8 mouse cellular contexts compared by ENCODE assay signal in genomic region chr2:147013194-147013969, GRCm38 (mm10). TPM values are rescaled to one million over a fixed set of nuclear protein-coding genes. Genes with fewer than 3 reads are reported as not detected.
A peak's percentile ranks its signal among the peaks of the same experiment; 100 is the strongest.
DNase-seq lines count a peak whose midpoint lies in the region; ATAC-seq and TF ChIP-seq lines count a peak whose summit lies in the region.

No protein-coding gene starts in this region.

- no peak for TF ChIP-seq POLR2A in cortical plate, adult 2 months (IDR thresholded peaks at IDR 0.05; ENCODE audit: extremely low read depth, insufficient read depth, low read length)

- H3K4me3 ChIP-seq in cortical plate, adult 2 months (ENCODE audit: insufficient read depth, low read length), result peak overlapping the region; percentile 71
- peak overlapping the region; percentile 90 for H3K4me3 ChIP-seq in intestine, embryonic 15.5 days (replicated peaks)
- H3K4me3 ChIP-seq in limb, embryonic 13.5 days, result peak overlapping the region; percentile 90
- peak overlapping the region; percentile 71 for H3K4me3 ChIP-seq in midbrain, embryonic 13.5 days (replicated peaks)

- WGBS in intestine, embryonic 15.5 days, result under 1% methylated on average over 59 of the region's 59 CpGs
- WGBS in limb, embryonic 13.5 days, result under 1% methylated on average over 58 of the region's 59 CpGs
- WGBS in midbrain, embryonic 13.5 days, result under 1% methylated on average over 59 of the region's 59 CpGs

- peak overlapping the region; percentile 70 for H3K4me2 ChIP-seq in intestine, embryonic 15.5 days (replicated peaks)
- peak overlapping the region; percentile 72 for H3K4me2 ChIP-seq in limb, embryonic 13.5 days (replicated peaks)
- H3K4me2 ChIP-seq in midbrain, embryonic 13.5 days (replicated peaks), result peak overlapping the region; percentile 61

- TF ChIP-seq CTCF in cortical plate, adult 2 months (IDR thresholded peaks at IDR 0.05; ENCODE audit: extremely low read depth, insufficient read depth, low read length), result no peak

- ATAC-seq in intestine, embryonic 15.5 days, result peak; percentile 90
- peak; percentile 92 for ATAC-seq in limb, embryonic 13.5 days (ENCODE audit: low FRiP score, low read depth)
- peak; percentile 96 for ATAC-seq in midbrain, embryonic 13.5 days

- peak overlapping the region; percentile 91 for H3K9ac ChIP-seq in intestine, embryonic 15.5 days
- H3K9ac ChIP-seq in limb, embryonic 13.5 days, result peak overlapping the region; percentile 91
- peak overlapping the region; percentile 80 for H3K9ac ChIP-seq in midbrain, embryonic 13.5 days (replicated peaks)

- H3K27me3 ChIP-seq in intestine, embryonic 15.5 days (replicated peaks), result no peaks in the 10 kb centered on the region
- H3K27me3 ChIP-seq in limb, embryonic 13.5 days, result no peaks in the 10 kb centered on the region
- H3K27me3 ChIP-seq in midbrain, embryonic 13.5 days, result no peaks in the 10 kb centered on the region
- H3K27me3 ChIP-seq in splenic B cell, adult 2 months (ENCODE audit: control insufficient read depth, insufficient read depth, low read length, poor library complexity, severe bottlenecking), result no peaks in the 10 kb centered on the region

- intact Hi-C loops in gastrocnemius, postnatal 14 days (cut with DNase I; ENCODE audit: low total_unique reads), result no loop called here

- H3K36me3 ChIP-seq in intestine, embryonic 15.5 days, result no peaks in the 10 kb centered on the region
- H3K36me3 ChIP-seq in limb, embryonic 13.5 days, result peaks cover 8% of the 10 kb centered on the region; the same call in 1 of the 2 replicates
- 0 out of 2 replicates have a peak, but pooled peaks cover 3% of the 10 kb centered on the region for H3K36me3 ChIP-seq in midbrain, embryonic 13.5 days
- H3K36me3 ChIP-seq in splenic B cell, adult 2 months (ENCODE audit: control insufficient read depth, insufficient read depth, low read length, poor library complexity, severe bottlenecking), result no peaks in the 10 kb centered on the region

- peak; percentile 57 to 65 for DNase-seq in layer of hippocampus, adult 18-20 months (ENCODE audit: low spot score in 2 of 2)
- no peak for DNase-seq in layer of hippocampus, postnatal 10 days (ENCODE audit: low spot score in 2 of 2)
- DNase-seq in gastrocnemius, postnatal 14 days, result peak; percentile 65
- peak; percentile 78 for DNase-seq in splenic B cell, adult 2 months (ENCODE audit: low read depth, low spot score)

- 0 out of 2 replicates have a peak overlapping the region, but pooled peaks have one; percentile 48 for H3K27ac ChIP-seq in cortical plate, adult 2 months (ENCODE audit: insufficient read depth, low read length)
- H3K27ac ChIP-seq in intestine, embryonic 15.5 days, result peak overlapping the region; percentile 99
- H3K27ac ChIP-seq in limb, embryonic 13.5 days, result peak overlapping the region; percentile 99
- peak overlapping the region; percentile 92 for H3K27ac ChIP-seq in midbrain, embryonic 13.5 days

- peaks cover 4% of the 10 kb centered on the region; the same call in 1 of the 2 replicates for H3K4me1 ChIP-seq in cortical plate, adult 2 months (ENCODE audit: control insufficient read depth, insufficient read depth, low read length)
- peaks cover 5% of the 10 kb centered on the region; the same call in 1 of the 2 replicates for H3K4me1 ChIP-seq in intestine, embryonic 15.5 days (replicated peaks)
- H3K4me1 ChIP-seq in limb, embryonic 13.5 days, result peaks cover 18% of the 10 kb centered on the region
- H3K4me1 ChIP-seq in midbrain, embryonic 13.5 days (replicated peaks), result peaks cover 31% of the 10 kb centered on the region

- H3K9me3 ChIP-seq in intestine, embryonic 15.5 days, result no peaks in the 10 kb centered on the region
- no peaks in the 10 kb centered on the region for H3K9me3 ChIP-seq in limb, embryonic 13.5 days
- no peaks in the 10 kb centered on the region for H3K9me3 ChIP-seq in midbrain, embryonic 13.5 days

RNA-seq across cellular contexts. Expression of gene Xrn2, which starts 0.6 kb away (rescaled TPM):
- 10 to 100 TPM; 40.3 to 40.7 TPM for total RNA-seq in layer of hippocampus, adult 18-20 months (2021)
- 10 to 100 TPM; 59.4 to 68.6 TPM for total RNA-seq in layer of hippocampus, postnatal 10 days (2021)
- polyA plus RNA-seq in cortical plate, adult 2 months (2012; rRNA removed), result 27.6 and 28.1 TPM in 2 replicates
- total RNA-seq in gastrocnemius, postnatal 14 days (2021), result 10 to 100 TPM; 17.7 to 20.9 TPM
- 70.3 and 77.6 TPM in 2 replicates for polyA plus RNA-seq in intestine, embryonic 15.5 days (2015; fragmentation: Nextera tagmentation; extraction: Ambion mirVana)
- 85.0 and 87.5 TPM in 2 replicates for polyA plus RNA-seq in limb, embryonic 13.5 days (2015; fragmentation: Nextera tagmentation; extraction: Ambion mirVana)
- 78.8 and 85.7 TPM in 2 replicates for polyA plus RNA-seq in midbrain, embryonic 13.5 days (2015; fragmentation: Nextera tagmentation; extraction: Ambion mirVana)

Comparison
In these comparisons a context has a peak if more than half of its experiments do, and no peak if none do; other contexts are left out.
1. DNase-seq: peak in layer of hippocampus, adult 18-20 months (2 of 2), gastrocnemius, postnatal 14 days (single experiment) and splenic B cell, adult 2 months (single experiment); none in layer of hippocampus, postnatal 10 days (0 of 2).
2. H3K27ac ChIP-seq: peak in every context shown above with its lines; median percentile 99 in intestine, embryonic 15.5 days; 99 in limb, embryonic 13.5 days; 92 in midbrain, embryonic 13.5 days; 48 in cortical plate, adult 2 months.
3. Peak in every context shown above with its lines, with median percentiles within 50 percentile points of each other: H3K4me3 ChIP-seq, ATAC-seq, H3K4me2 ChIP-seq and H3K9ac ChIP-seq.